Mouse (Mus musculus) limb, embryonic 11.5 days (tissue): ENCODE data around the gene Syt2. TPM values are rescaled to one million over a fixed set of nuclear protein-coding genes. Genes with fewer than 3 reads are reported as not detected.

Source experiments
- ATAC-seq: fragments of 200-750 bp; cut with Nextera tagmentation; 2 replicates; pipeline ENCODE4 v1.8.0; 2017; ENCODE audit warnings: low read depth; ENCODE audit not compliant: insufficient number of reproducible peaks, low FRiP score, low TSS enrichment
- DNase-seq: peaks from one replicate; pipeline ENCODE4 v3.0.0-alpha.2; 2015; ENCODE audit warnings: low spot score
- H3K27ac ChIP-seq: fragments of 300-500 bp; sonication (generic); replicated peaks from 2 replicates; pipeline ENCODE4 v1.5.1; 2014; ENCODE audit warnings: low read depth, mild to moderate bottlenecking, low read length
- H3K27me3 ChIP-seq: fragments of 300-500 bp; sonication (generic); 2 replicates; pipeline ENCODE4 v1.6.1; 2014; ENCODE audit warnings: mild to moderate bottlenecking, low read length, mixed read lengths; ENCODE audit not compliant: control insufficient read depth, insufficient read depth
- H3K36me3 ChIP-seq: fragments of 300-500 bp; sonication (generic); 2 replicates; pipeline ENCODE4 v1.6.1; 2014; ENCODE audit warnings: mild to moderate bottlenecking, low read length, moderate library complexity, mixed read lengths; ENCODE audit not compliant: control insufficient read depth, insufficient read depth
- H3K4me1 ChIP-seq: fragments of 300-500 bp; sonication (generic); 2 replicates; pipeline ENCODE4 v1.6.1; 2014; ENCODE audit warnings: low read length, mixed read lengths; ENCODE audit not compliant: control insufficient read depth, insufficient read depth
- H3K4me2 ChIP-seq: fragments of 300-500 bp; sonication (generic); 2 replicates; pipeline ENCODE4 v1.6.1; 2014; ENCODE audit warnings: low read depth, mild to moderate bottlenecking, moderate library complexity; ENCODE audit not compliant: severe bottlenecking
- H3K4me3 ChIP-seq: fragments of 300-500 bp; sonication (generic); 2 replicates; pipeline ENCODE4 v1.5.1; 2014; ENCODE audit warnings: low read depth, low read length
- H3K9ac ChIP-seq: fragments of 300-500 bp; sonication (generic); 2 replicates; pipeline ENCODE4 v1.6.1; 2014; ENCODE audit warnings: mild to moderate bottlenecking, low read length
- H3K9me3 ChIP-seq: fragments of 300-500 bp; sonication (generic); 2 replicates; pipeline ENCODE4 v1.6.1; 2016; ENCODE audit warnings: low read length; ENCODE audit not compliant: control insufficient read depth
- WGBS: fragments of 180-500 bp; shearing (Covaris S2); extraction: QIAGEN DNeasy Blood & Tissue Kit; methylation state at CpG from one replicate; pipeline ENCODE4 v1.1.7; 2014; 5-methylcytosine and 5-hydroxymethylcytosine counted together
- polyA plus RNA-seq: library from polyadenylated mRNA; unstranded; fragments of >200 nt; fragmentation: Nextera tagmentation; extraction: Ambion mirVana; gene quantifications from 2 replicates; pipeline ENCODE4 v1.2.1, GENCODE M21; 2014

Gene Syt2
- polyA plus RNA-seq, 1 experiment from 2014 or later: 0.28 TPM

- Histone ChIP-seq H3K9ac (no peak overlapping the region), H3K9me3 (no peaks in the 10 kb centered on the region), H3K27me3 (no peaks in the 10 kb centered on the region), H3K4me1 (peaks cover 15% of the 10 kb centered on the region), H3K27ac (no peak overlapping the region), H3K36me3 (no peaks in the 10 kb centered on the region), H3K4me2 (no peak overlapping the region), H3K4me3 (no peak overlapping the region)
- WGBS: 80% methylated on average over 12 of the region's 12 CpGs
- DNase-seq (no peak), ATAC-seq (no peak)
These were observed 130.9 kb downstream of the Syt2 start for GRCm38 (mm10) chr1:134777201-134777885.

DNA sequence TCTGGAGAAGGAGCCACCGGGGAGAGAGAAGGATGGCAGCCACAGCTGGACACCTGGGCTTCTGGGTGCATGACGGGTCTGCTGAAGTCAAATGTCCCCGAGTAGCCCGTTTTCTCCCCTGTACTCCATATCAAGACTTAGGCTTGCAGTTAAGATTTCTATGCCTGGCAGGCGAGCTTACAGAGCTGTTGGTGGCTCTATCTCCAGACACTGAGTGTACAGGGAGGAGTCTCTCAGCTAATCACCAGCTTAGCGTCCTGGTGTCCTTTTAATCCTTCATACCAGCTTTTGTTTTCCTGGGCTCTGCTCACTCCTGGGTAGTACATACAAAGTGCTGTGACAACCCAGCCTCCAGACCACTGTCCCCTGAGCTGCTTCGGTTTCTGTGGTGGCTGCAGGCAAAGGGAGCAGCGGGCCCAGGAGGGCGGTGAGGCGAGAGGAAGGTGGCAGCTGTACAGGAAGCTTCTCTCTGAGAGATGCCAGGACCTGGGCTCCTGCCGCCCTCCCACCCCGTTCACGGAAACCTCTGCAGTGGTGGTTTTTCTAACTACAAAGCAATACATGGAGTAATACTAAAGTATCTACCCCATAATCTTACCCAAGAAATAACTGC is 131.6 kb downstream of the Syt2 start:
- Histone ChIP-seq H3K27me3 (no peaks in the 10 kb centered on the region), H3K27ac (no peak overlapping the region), H3K4me2 (no peak overlapping the region), H3K4me1 (peaks cover 15% of the 10 kb centered on the region), H3K36me3 (no peaks in the 10 kb centered on the region), H3K4me3 (no peak overlapping the region), H3K9me3 (no peaks in the 10 kb centered on the region), H3K9ac (no peak overlapping the region)
- WGBS: 65% methylated on average over 13 of the region's 13 CpGs
- no peak for ATAC-seq
- DNase-seq: no peak

DNA sequence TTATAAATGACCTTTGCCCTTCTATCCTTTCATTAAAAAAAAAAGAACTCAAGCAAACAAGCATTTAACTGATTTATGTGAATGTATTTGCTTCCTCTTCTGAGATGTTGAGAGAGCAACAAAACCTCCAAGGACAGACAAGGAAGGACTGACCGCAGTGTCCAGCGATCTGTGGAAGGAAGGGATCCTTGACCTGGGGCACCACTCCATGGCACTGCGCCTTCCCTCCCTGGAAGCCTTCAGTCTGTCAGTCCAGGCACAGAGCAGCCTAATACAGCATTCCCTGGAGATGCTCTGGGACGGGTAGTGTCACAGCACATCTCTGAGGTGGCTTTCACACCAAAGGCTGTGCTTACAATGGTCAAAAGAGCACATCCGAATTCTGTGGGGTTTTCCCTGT is 136.3 kb downstream of the Syt2 start:
- Histone ChIP-seq H3K4me1 (no peaks in the 10 kb centered on the region), H3K27me3 (no peaks in the 10 kb centered on the region), H3K4me2 (no peak overlapping the region), H3K4me3 (no peak overlapping the region), H3K9me3 (no peaks in the 10 kb centered on the region), H3K27ac (no peak overlapping the region), H3K36me3 (no peaks in the 10 kb centered on the region), H3K9ac (no peak overlapping the region)
- 85% methylated on average over 5 of the region's 5 CpGs for WGBS
- DNase-seq (no peak), ATAC-seq (no peak)

DNA sequence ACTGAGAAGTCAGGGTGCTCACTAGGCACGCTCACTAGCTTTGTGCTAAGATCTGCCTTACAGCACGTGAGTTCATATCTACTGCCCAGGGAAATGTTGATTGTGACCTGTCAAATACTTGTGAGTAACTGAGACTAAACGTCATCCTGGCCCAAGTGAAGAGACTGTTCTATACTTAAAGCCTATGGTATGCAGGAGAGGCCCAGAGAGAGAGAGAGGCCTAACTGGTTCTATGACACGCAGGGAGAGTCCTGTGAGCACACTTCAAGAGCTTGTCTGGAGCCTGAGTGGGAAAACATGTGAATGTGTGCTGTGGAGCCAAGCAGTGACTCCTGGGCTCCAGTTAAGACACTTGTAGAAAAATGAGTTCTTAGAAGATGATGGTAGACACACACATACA is 137.5 kb downstream of the Syt2 start:
- 88% methylated on average over 4 of the region's 4 CpGs for WGBS
- Histone ChIP-seq H3K27ac (no peak overlapping the region), H3K9me3 (no peaks in the 10 kb centered on the region), H3K4me3 (no peak overlapping the region), H3K9ac (no peak overlapping the region), H3K27me3 (no peaks in the 10 kb centered on the region), H3K4me1 (no peaks in the 10 kb centered on the region), H3K4me2 (no peak overlapping the region), H3K36me3 (no peaks in the 10 kb centered on the region)
- DNase-seq: no peak
- ATAC-seq: no peak

DNA sequence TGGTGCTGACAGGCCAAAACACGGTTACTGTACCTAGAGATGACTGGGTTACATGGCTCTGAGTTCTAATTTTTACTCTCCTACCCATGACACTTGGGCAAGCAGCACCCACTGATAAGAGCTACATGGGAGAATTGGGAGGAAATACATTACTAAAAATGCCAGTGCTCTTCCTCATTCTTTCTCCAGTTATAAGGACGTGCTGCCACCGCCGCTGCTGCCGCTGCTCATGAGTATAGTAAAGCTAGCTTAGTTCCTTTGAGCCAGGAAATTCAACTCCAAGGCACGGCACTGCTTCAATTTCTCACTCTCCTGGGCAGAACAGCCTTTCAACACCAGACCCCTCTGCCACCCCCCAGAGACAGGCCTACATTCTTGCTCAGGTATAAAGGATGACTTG is 138.0 kb downstream of the Syt2 start:
- DNase-seq (no peak), ATAC-seq (no peak)
- Histone ChIP-seq H3K4me1 (no peaks in the 10 kb centered on the region), H3K4me3 (no peak overlapping the region), H3K9me3 (no peaks in the 10 kb centered on the region), H3K36me3 (no peaks in the 10 kb centered on the region), H3K27me3 (no peaks in the 10 kb centered on the region), H3K27ac (no peak overlapping the region), H3K9ac (no peak overlapping the region), H3K4me2 (no peak overlapping the region)
- WGBS: 80% methylated on average over 6 of the region's 6 CpGs

DNA sequence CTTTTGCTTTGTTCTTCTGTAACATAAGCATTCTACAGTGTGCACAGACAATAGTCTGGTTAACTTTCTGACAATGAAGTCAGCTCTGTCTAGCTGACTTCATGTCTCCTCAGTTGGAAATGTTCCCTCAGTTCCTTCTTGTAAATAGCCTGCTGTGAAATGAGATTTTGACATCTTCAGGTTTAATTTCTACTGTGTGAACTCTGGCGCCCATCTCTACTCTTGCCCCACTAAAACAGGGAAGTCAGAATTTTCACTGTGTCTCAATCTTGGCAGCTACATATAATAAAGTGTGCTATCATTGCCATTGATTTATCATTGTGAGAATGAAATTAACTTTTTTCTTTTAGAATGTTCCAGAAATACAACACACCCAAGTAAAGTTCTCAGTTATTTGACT is 138.4 kb downstream of the Syt2 start:
- H3K4me3 ChIP-seq: no peak overlapping the region
- H3K9me3 ChIP-seq: no peaks in the 10 kb centered on the region
- 90% methylated on average over 1 of the region's 1 CpGs for WGBS
- H3K27me3 ChIP-seq: no peaks in the 10 kb centered on the region
- ATAC-seq (no peak), DNase-seq (no peak)
- H3K4me1 ChIP-seq: no peaks in the 10 kb centered on the region
- no peaks in the 10 kb centered on the region for H3K36me3 ChIP-seq
- no peak overlapping the region for H3K4me2 ChIP-seq
- no peak overlapping the region for H3K9ac ChIP-seq
- H3K27ac ChIP-seq: no peak overlapping the region

DNA sequence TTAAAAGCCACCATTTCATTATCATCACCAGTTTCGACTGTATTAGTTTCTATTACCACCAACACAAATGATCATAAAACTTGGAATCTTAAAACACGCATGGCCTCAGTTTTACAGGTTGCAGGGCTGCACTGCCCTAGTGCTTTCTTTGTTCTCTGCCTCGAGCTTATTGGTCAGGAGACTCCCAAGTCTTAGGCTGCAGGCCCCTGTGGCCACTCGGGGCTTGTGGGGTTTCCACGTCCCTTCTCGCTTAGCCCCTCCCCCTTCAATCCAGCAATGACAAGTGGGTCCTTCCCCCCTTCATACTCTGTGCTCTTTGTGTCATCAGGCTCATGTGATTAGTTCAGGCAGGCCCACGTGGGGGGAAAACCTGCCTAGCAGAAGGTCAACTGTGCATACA is 141.6 kb downstream of the Syt2 start:
- 41% methylated on average over 7 of the region's 7 CpGs for WGBS
- Histone ChIP-seq H3K9ac (0 out of 2 replicates have a peak overlapping the region, but pooled peaks have one; percentile 13), H3K4me2 (no peak overlapping the region), H3K4me3 (no peak overlapping the region), H3K9me3 (no peaks in the 10 kb centered on the region), H3K27ac (no peak overlapping the region), H3K36me3 (no peaks in the 10 kb centered on the region), H3K4me1 (no peaks in the 10 kb centered on the region), H3K27me3 (no peaks in the 10 kb centered on the region)
- DNase-seq (no peak), ATAC-seq (0 out of 2 replicates have a peak, but pooled peaks have one; percentile 26)

GRCm38 (mm10) chr1:134790716-134791439 is 144.4 kb downstream of the Syt2 start:
- no peaks in the 10 kb centered on the region for H3K4me1 ChIP-seq
- WGBS: 90% methylated on average over 2 of the region's 2 CpGs
- no peak for DNase-seq

More at GRCm38 (mm10) chr1:134790716-134791439, 144.4 kb downstream of the Syt2 start:
- no peak overlapping the region for H3K27ac ChIP-seq
- H3K4me2 ChIP-seq: no peak overlapping the region
- H3K4me3 ChIP-seq: no peak overlapping the region
- no peaks in the 10 kb centered on the region for H3K36me3 ChIP-seq
- H3K27me3 ChIP-seq: no peaks in the 10 kb centered on the region
- H3K9ac ChIP-seq: no peak overlapping the region
- H3K9me3 ChIP-seq: no peaks in the 10 kb centered on the region
- ATAC-seq: no peak
